Mouse (Mus musculus) CH12.LX (cell line): ENCODE measurements around the gene Mogat1. TPM values are rescaled to one million over a fixed set of nuclear protein-coding genes. Genes with fewer than 3 reads are reported as not detected.

Experiments used
- DNase-seq: peaks from one replicate; pipeline ENCODE4 v3.0.0-alpha.2; 2013; ENCODE audit errors: extremely low read depth
- H3K27ac ChIP-seq: 2 replicates; pipeline ENCODE4 v1.5.1; 2012; ENCODE audit warnings: low read depth, mild to moderate bottlenecking, control low read depth, moderate library complexity; ENCODE audit not compliant: insufficient read depth
- H3K27me3 ChIP-seq: replicated peaks from 2 replicates; pipeline ENCODE3; 2012; ENCODE audit warnings: inconsistent platforms
- H3K36me3 ChIP-seq, 2 experiments: replicated peaks in 1 of 2; 2 replicates each; pipeline versions ENCODE3 to v1.6.1; 2012; ENCODE audit warnings: inconsistent platforms in 1 of 2, low read length in 1 of 2, mild to moderate bottlenecking in 1 of 2, mixed read lengths in 1 of 2, moderate library complexity in 1 of 2; ENCODE audit not compliant: control insufficient read depth in 1 of 2, insufficient read depth in 1 of 2
- H3K4me1 ChIP-seq, 2 experiments: 2 replicates each; pipeline ENCODE4 v1.6.1; 2012; ENCODE audit warnings: inconsistent platforms in 1 of 2, moderate library complexity in 1 of 2; ENCODE audit not compliant: insufficient read depth in 2 of 2, control insufficient read depth in 1 of 2
- H3K4me2 ChIP-seq: 2 replicates; pipeline ENCODE4 v1.6.1; 2012; ENCODE audit warnings: low read depth, mild to moderate bottlenecking, control low read depth; ENCODE audit not compliant: poor library complexity, insufficient read depth, severe bottlenecking
- H3K4me3 ChIP-seq, 3 experiments: fragments of 150-350 bp in 1 of 3; sonication (generic) in 1 of 3; replicated peaks in 1 of 3; 2 replicates each; pipeline versions ENCODE3 to v1.5.1; 2011 to 2012; ENCODE audit warnings: low read depth in 2 of 3, low read length in 2 of 3, mild to moderate bottlenecking in 2 of 3, moderate library complexity in 2 of 3, control low read depth in 1 of 3, improper control_type of control experiment in 1 of 3, inconsistent platforms in 1 of 3, mixed read lengths in 1 of 3; ENCODE audit not compliant: poor library complexity in 1 of 3
- H3K79me2 ChIP-seq: replicated peaks from 2 replicates; pipeline ENCODE4 v1.6.1; 2012; ENCODE audit warnings: mild to moderate bottlenecking, moderate library complexity; ENCODE audit not compliant: control insufficient read depth, poor library complexity, insufficient read depth, severe bottlenecking; ENCODE audit errors: extremely low read depth
- H3K9ac ChIP-seq: 2 replicates; pipeline ENCODE4 v1.6.1; 2012; ENCODE audit warnings: low read depth, mild to moderate bottlenecking, control low read depth, moderate library complexity; ENCODE audit not compliant: insufficient read depth
- H3K9me3 ChIP-seq: replicated peaks from 2 replicates; pipeline ENCODE3; 2012; ENCODE audit warnings: low read length, inconsistent platforms, mixed read lengths
- BHLHE40 ChIP-seq: IDR thresholded peaks from 2 replicates; pipeline ENCODE4 v1.6.1; 2011; ENCODE audit warnings: mild to moderate bottlenecking, low read depth, low read length, improper control_type of control experiment
- CHD1 ChIP-seq: IDR thresholded peaks from 2 replicates; pipeline ENCODE4 v1.6.1; 2012; ENCODE audit warnings: low read depth, low read length, improper control_type of control experiment, inconsistent platforms
- CTCF ChIP-seq, 2 experiments: IDR thresholded peaks in 1 of 2; conservative IDR thresholded peaks in 1 of 2; 2 replicates each; pipeline ENCODE4 v1.5.1; 2011 to 2012; ENCODE audit warnings: low read depth in 2 of 2, low read length in 2 of 2, improper control_type of control experiment in 1 of 2, inconsistent platforms in 1 of 2, mild to moderate bottlenecking in 1 of 2, moderate library complexity in 1 of 2
- E2F4 ChIP-seq: IDR thresholded peaks from 2 replicates; pipeline ENCODE4 v1.6.1; 2011; ENCODE audit warnings: low read depth, low read length, improper control_type of control experiment; ENCODE audit not compliant: insufficient replicate concordance
- ELF1 ChIP-seq: IDR thresholded peaks from 2 replicates; pipeline ENCODE4 v1.6.1; 2014; ENCODE audit warnings: low read depth, mild to moderate bottlenecking, inconsistent platforms, low read length, improper control_type of control experiment
- EP300 ChIP-seq: IDR thresholded peaks from 2 replicates; pipeline ENCODE4 v1.6.1; 2011; ENCODE audit warnings: low read length, improper control_type of control experiment
- GABPA ChIP-seq: IDR thresholded peaks from 2 replicates; pipeline ENCODE4 v1.6.1; 2012; ENCODE audit warnings: low read depth, low read length, improper control_type of control experiment, inconsistent platforms; ENCODE audit not compliant: insufficient replicate concordance
- JUN ChIP-seq: IDR thresholded peaks from 2 replicates; pipeline ENCODE4 v1.6.1; 2011; ENCODE audit warnings: low read depth, mild to moderate bottlenecking, low read length, improper control_type of control experiment, moderate library complexity; ENCODE audit not compliant: insufficient read depth
- MEF2A ChIP-seq: IDR thresholded peaks from 2 replicates; pipeline ENCODE4 v1.6.1; 2014; ENCODE audit warnings: low read depth, mild to moderate bottlenecking, inconsistent platforms, low read length, improper control_type of control experiment, borderline replicate concordance
- MXI1 ChIP-seq: IDR thresholded peaks from 2 replicates; pipeline ENCODE4 v1.6.1; 2011; ENCODE audit warnings: mild to moderate bottlenecking, low read depth, low read length, improper control_type of control experiment
- MYC ChIP-seq: IDR thresholded peaks from 2 replicates; pipeline ENCODE4 v1.6.1; 2011; ENCODE audit warnings: low read depth, mild to moderate bottlenecking, improper control_type of control experiment, low read length
- NELFE ChIP-seq: IDR thresholded peaks from 2 replicates; pipeline ENCODE4 v1.6.1; 2011; ENCODE audit warnings: low read depth, low read length, improper control_type of control experiment
- NRF1 ChIP-seq: IDR thresholded peaks from 2 replicates; pipeline ENCODE4 v1.6.1; 2014; ENCODE audit warnings: low read depth, mild to moderate bottlenecking, inconsistent platforms, low read length, improper control_type of control experiment, moderate library complexity
- POLR2AphosphoS2 ChIP-seq: IDR thresholded peaks from 2 replicates; pipeline ENCODE4 v1.6.1; 2011; ENCODE audit warnings: low read depth, low read length, improper control_type of control experiment
- RAD21 ChIP-seq: IDR thresholded peaks from 2 replicates; pipeline ENCODE4 v1.6.1; 2011; ENCODE audit warnings: low read depth, mild to moderate bottlenecking, low read length, improper control_type of control experiment, moderate library complexity
- RCOR1 ChIP-seq: conservative IDR thresholded peaks from 2 replicates; pipeline ENCODE4 v1.6.1; 2012; ENCODE audit warnings: low read depth, mild to moderate bottlenecking, inconsistent platforms, low read length, improper control_type of control experiment
- SMC3 ChIP-seq: IDR thresholded peaks from 2 replicates; pipeline ENCODE4 v1.6.1; 2011; ENCODE audit warnings: low read depth, low read length, improper control_type of control experiment
- TBP ChIP-seq: conservative IDR thresholded peaks from 2 replicates; pipeline ENCODE4 v1.6.1; 2011; ENCODE audit warnings: low read depth, low read length, improper control_type of control experiment
- UBTF ChIP-seq: IDR thresholded peaks from 2 replicates; pipeline ENCODE4 v1.6.1; 2012; ENCODE audit warnings: low read depth, mild to moderate bottlenecking, inconsistent platforms, low read length, improper control_type of control experiment, moderate library complexity
- ZC3H11A ChIP-seq: IDR thresholded peaks from 2 replicates; pipeline ENCODE4 v1.6.1; 2012; ENCODE audit warnings: low read depth, mild to moderate bottlenecking, inconsistent platforms, low read length, improper control_type of control experiment
- ZKSCAN1 ChIP-seq: IDR thresholded peaks from 2 replicates; pipeline ENCODE4 v1.6.1; 2012; ENCODE audit warnings: low read depth, inconsistent platforms, low read length, improper control_type of control experiment, borderline replicate concordance
- dilution Hi-C: fragments of 300-500 bp; cut with MboI; formaldehyde crosslinking; loops from 2 replicates; pipeline ENCODE4 v1.14.3; 2020; ENCODE audit warnings: low sequenced_read_pairs; ENCODE audit not compliant: extremely low pct_unique_long_range_greater_than_20kb, extremely low pct_ligation_motif_present
- in situ Hi-C: fragments of 300-500 bp; cut with MboI; formaldehyde crosslinking; loops from 3 replicates; pipeline ENCODE4 v1.14.3; 2019; ENCODE audit warnings: low sequenced_read_pairs, low pct_ligation_motif_present, low pct_unique_long_range_greater_than_20kb, mixed read lengths
- polyA plus RNA-seq: library from polyadenylated mRNA; unstranded; fragments of >175 nt; gene quantifications from 2 replicates; pipeline ENCODE4 v1.2.1, GENCODE M21; 2012; ENCODE audit warnings: low read depth; ENCODE audit not compliant: insufficient read length
- total RNA-seq, 2 experiments: library from RNA; depleted of rRNA; stranded (reverse); fragments of 300-350 nt in 1 of 2; fragments of >200 nt in 1 of 2; gene quantifications; 2 replicates each; pipeline ENCODE4 v1.2.3; 2012 to 2014

The Mogat1 gene
- total and polyA plus RNA-seq, 3 experiments: not detected

DNA sequence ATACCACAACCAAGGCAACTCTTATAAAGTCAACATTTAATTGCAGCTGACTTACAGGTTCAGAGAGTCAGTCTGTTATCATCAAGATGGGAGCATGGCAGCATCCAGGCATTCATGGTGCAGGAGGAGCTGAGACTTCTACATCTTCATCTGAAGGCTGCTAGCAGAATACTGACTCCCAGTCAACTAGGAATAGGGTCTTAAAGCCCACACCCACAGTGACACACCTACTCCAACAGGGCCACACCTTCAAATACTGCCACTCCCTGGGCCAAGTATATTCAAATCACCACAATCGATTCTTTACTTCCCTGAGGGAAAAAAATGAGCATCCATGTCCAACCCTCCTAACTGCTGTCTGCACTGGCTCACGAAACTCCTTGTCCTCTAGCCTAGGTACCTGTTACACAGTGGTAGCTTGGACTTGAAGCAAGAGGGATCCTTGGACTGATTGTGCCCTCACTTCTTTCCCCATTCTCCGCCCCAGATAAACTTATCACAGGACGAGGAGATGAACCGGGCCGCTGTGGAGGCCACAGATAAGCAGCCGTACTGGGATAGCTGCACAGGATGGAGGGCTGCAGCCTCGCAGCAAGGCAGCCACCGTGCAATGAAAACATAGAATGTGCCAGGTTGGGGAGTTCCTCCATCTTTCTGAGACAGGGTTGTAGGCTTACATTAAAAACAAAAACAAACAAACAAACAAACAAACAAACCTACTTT, 23.8 kb downstream of the Mogat1 start:
- no peak overlapping the region for H3K4me3 ChIP-seq
- no peak overlapping the region for H3K4me2 ChIP-seq
- dilution Hi-C loops (no loop called here), in situ Hi-C loops (loop anchor here (5.0 to 25.0 kb wide), 2 partner anchors 153 to 1103 kb away; no protein-coding TSS in a partner anchor)
- H3K4me1 ChIP-seq: peaks cover 0 to 9% of the 10 kb centered on the region in 2 experiments; a peak in 2 of 4 replicates
- H3K79me2 ChIP-seq: no peaks in the 10 kb centered on the region
- TF ChIP-seq SMC3 (no peak), E2F4 (no peak), TBP (no peak), RCOR1 (no peak), BHLHE40 (no peak), MEF2A (no peak), JUN (no peak), EP300 (no peak), MXI1 (no peak)
- H3K27me3 ChIP-seq: no peaks in the 10 kb centered on the region
- no peak overlapping the region for H3K9ac ChIP-seq
- H3K9me3 ChIP-seq: no peaks in the 10 kb centered on the region
- H3K27ac ChIP-seq: no peak overlapping the region
- DNase-seq: no peak
- H3K36me3 ChIP-seq: no peaks in the 10 kb centered on the region

- no peaks in the 10 kb centered on the region for H3K9me3 ChIP-seq
- peak overlapping the region; percentile 85 for H3K4me2 ChIP-seq
- dilution Hi-C loops: no loop called here
- DNase-seq: peak; percentile 72
- peaks cover 0 to 9% of the 10 kb centered on the region in 2 experiments; a peak in 2 of 4 replicates for H3K4me1 ChIP-seq
- peak overlapping the region in 2 of 3 experiments; percentile 40 to 56 for H3K4me3 ChIP-seq
- H3K27ac ChIP-seq: no peak overlapping the region
- H3K9ac ChIP-seq: no peak overlapping the region; the same call in 1 of the 2 replicates
- no peaks in the 10 kb centered on the region for H3K36me3 ChIP-seq
- in situ Hi-C loops: loop anchor here (25.0 kb wide), 1 partner anchor 1101 kb away; no protein-coding TSS in a partner anchor
- TF ChIP-seq SMC3: peak; percentile 78
- TF ChIP-seq UBTF: no peak
- TF ChIP-seq E2F4: no peak
- TF ChIP-seq BHLHE40: peak; percentile 24; the same call in 1 of the 2 replicates
- TF ChIP-seq RCOR1: no peak
- no peak for TF ChIP-seq ELF1
- TF ChIP-seq MYC: peak; percentile 35; the same call in 1 of the 2 replicates
- TF ChIP-seq NELFE: no peak
- no peak for TF ChIP-seq GABPA
- TF ChIP-seq POLR2AphosphoS2: no peak
- TF ChIP-seq RAD21: peak; percentile 71
- peak; percentile 32 to 82; a peak in 3 of 4 replicates for TF ChIP-seq CTCF (conservative IDR thresholded peaks at IDR 0.05 in 1 of 2, IDR thresholded peaks at IDR 0.05 in 1 of 2; ENCODE audit: low read depth in 2 of 2, low read length in 2 of 2)
- TF ChIP-seq ZC3H11A: 0 out of 2 replicates have a peak, but pooled peaks have one; percentile 6
- TF ChIP-seq CHD1: no peak
- TF ChIP-seq ZKSCAN1: no peak
- no peak for TF ChIP-seq NRF1
- H3K79me2 ChIP-seq: no peaks in the 10 kb centered on the region
- H3K27me3 ChIP-seq: no peaks in the 10 kb centered on the region
These were observed 25.7 kb downstream of the Mogat1 start for GRCm38 (mm10) chr1:78536310-78537164.
